Mouse (Mus musculus) mature B cell (primary cell): ENCODE results near the gene Slc17a2.

Source experiments
- in situ Hi-C: fragments of 300-500 bp; cut with MboI; formaldehyde crosslinking; loops from 2 replicates; pipeline ENCODE4 v1.14.3; 2019

The Slc17a2 gene

DNA sequence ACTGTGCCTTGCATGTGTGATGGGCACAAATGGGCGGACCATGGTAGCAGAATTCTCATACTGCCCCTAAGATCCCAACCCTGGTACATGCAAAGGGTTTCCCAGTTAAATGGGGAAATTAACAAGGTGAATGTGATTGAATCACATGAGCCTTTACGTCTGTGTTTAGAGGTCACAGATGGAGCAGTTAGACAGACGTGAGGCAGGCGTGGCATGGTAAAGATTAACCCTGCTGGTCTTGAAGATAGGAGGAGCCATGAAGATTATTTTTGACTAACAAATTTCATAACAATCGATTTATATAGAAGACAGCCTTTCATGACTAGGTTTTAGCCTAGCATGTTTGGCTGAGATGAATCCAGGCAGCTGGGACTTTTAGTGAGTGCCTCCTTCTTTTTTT is 66.3 kb downstream of the Slc17a2 start:
- in situ Hi-C loops: no loop called here
